Mouse (Mus musculus): ENCODE data around the gene Tesc.

DNA sequence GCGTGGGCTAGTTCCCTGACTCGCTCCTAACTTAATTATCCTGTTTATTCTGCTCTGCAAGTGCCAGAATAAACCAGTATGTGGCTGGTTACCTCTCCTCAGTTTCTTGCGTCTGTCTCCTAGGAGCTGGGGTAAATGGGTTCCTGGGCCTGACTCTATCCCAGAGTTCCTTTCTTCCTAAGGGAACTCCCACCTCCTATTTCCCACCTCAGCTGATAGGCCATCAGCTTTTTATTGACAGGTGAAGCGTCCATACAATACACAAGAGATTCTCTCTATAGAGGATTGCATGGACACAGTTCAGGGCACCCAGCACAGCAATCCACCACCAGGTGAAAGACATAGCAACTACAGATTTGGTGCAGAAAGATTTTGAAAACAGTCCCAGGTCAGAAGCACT lies 16.2 kb downstream of the Tesc start:
- no peak for TF ChIP-seq CTCF (IDR thresholded peaks at IDR 0.05; ENCODE audit: borderline replicate concordance, insufficient read depth, low read length)
- TF ChIP-seq POLR2A (IDR thresholded peaks at IDR 0.05; ENCODE audit: low read depth, low read length) = no peak
